Mouse (Mus musculus): ENCODE measurements at regions not wholly inside any gene's neighbourhood (a gene's known extent, or its start where the extent isn't known, plus 50 kb on each side); places are given as distances from the start of the nearest gene placed in this dataset.

GRCm38 (mm10) chr16:93533205-93533604 lies 70.7 kb downstream of the Setd4 start:
- 6% methylated on average over 4 of the region's 4 CpGs for WGBS
- no peaks in the 10 kb centered on the region for H3K4me1 ChIP-seq (ENCODE audit: insufficient read depth, low read depth, low read length)
- no peak for TF ChIP-seq EP300 (IDR thresholded peaks at IDR 0.05)
- no peak for TF ChIP-seq CTCF (IDR thresholded peaks at IDR 0.05)
- no peak overlapping the region; the same call in 1 of the 2 replicates for H3K27ac ChIP-seq (ENCODE audit: low read length)
- H3K9ac ChIP-seq (replicated peaks; ENCODE audit: low read depth): no peak overlapping the region
- no peaks in the 10 kb centered on the region for H3K36me3 ChIP-seq (ENCODE audit: insufficient read depth, low read length)
- no peaks in the 10 kb centered on the region for H3K9me3 ChIP-seq (ENCODE audit: low read length)
- H3K27me3 ChIP-seq (replicated peaks; ENCODE audit: insufficient read depth, low read length): no peaks in the 10 kb centered on the region
- H3K4me2 ChIP-seq (replicated peaks; ENCODE audit: low read depth, low read length): no peak overlapping the region
- no peak overlapping the region for H3K4me3 ChIP-seq (ENCODE audit: low read depth, low read length)
- ATAC-seq (peak; percentile 71), DNase-seq (ENCODE audit: low spot score) (peak; percentile 71)

DNA sequence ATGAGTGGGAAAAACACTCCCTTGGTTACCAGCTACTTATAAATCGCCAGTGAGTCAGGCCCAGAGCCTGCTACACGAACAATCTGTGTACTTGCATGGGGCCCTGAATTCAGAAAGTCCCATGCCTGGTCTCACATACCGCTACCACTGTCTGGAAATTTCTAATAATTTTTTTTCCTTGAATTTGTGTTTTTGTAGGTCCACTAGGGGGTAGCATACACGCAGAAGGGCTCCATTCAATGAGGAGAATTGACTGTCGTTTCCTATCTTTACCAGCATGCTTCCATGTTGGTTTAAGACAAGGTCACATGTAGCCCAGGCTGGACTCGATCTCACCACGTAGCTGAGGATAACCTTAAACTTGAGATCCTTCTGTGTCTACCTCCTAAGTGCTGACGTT lies 71.9 kb downstream of the Setd4 start:
- DNase-seq (ENCODE audit: low spot score): no peak
- no peaks in the 10 kb centered on the region for H3K36me3 ChIP-seq (ENCODE audit: insufficient read depth, low read length)
- H3K4me3 ChIP-seq (ENCODE audit: low read depth, low read length): no peak overlapping the region
- 82% methylated on average over 8 of the region's 8 CpGs for WGBS
- no peak for ATAC-seq
- no peaks in the 10 kb centered on the region for H3K27me3 ChIP-seq (replicated peaks; ENCODE audit: insufficient read depth, low read length)
- no peak overlapping the region for H3K27ac ChIP-seq (ENCODE audit: low read length)
- H3K9ac ChIP-seq (replicated peaks; ENCODE audit: low read depth): no peak overlapping the region
- TF ChIP-seq EP300 (IDR thresholded peaks at IDR 0.05) (no peak), CTCF (IDR thresholded peaks at IDR 0.05) (no peak)
- no peak overlapping the region for H3K4me2 ChIP-seq (replicated peaks; ENCODE audit: low read depth, low read length)
- no peaks in the 10 kb centered on the region for H3K9me3 ChIP-seq (ENCODE audit: low read length)
- no peaks in the 10 kb centered on the region for H3K4me1 ChIP-seq (ENCODE audit: insufficient read depth, low read depth, low read length)

DNA sequence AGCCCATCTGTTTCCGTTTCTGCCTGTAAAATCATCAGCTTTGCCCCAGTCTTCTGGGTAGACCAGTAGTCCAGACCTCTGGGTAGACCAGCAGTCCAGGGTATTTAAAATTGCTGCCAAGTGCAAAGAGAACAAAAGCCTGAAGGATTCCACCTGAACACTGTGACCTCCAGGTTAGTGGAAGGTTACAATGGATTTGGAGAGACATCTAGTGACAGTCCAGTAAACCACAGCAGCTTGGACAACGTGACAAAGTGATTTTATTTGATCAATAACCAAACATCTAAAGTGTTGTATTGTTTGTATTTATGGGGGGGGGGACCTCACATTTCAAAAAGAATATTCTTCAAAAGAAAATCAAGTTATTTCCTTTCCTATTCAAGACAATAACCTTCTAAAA lies 81.4 kb downstream of the Setd4 start:
- Histone ChIP-seq H3K4me1 (ENCODE audit: insufficient read depth, low read depth, low read length) (no peaks in the 10 kb centered on the region), H3K9me3 (ENCODE audit: low read length) (no peaks in the 10 kb centered on the region), H3K36me3 (ENCODE audit: insufficient read depth, low read length) (no peaks in the 10 kb centered on the region), H3K27ac (ENCODE audit: low read length) (no peak overlapping the region), H3K9ac (replicated peaks; ENCODE audit: low read depth) (no peak overlapping the region), H3K4me2 (replicated peaks; ENCODE audit: low read depth, low read length) (no peak overlapping the region), H3K4me3 (ENCODE audit: low read depth, low read length) (no peak overlapping the region), H3K27me3 (replicated peaks; ENCODE audit: insufficient read depth, low read length) (no peaks in the 10 kb centered on the region)
- 68% methylated on average over 2 of the region's 2 CpGs for WGBS
- DNase-seq (ENCODE audit: low spot score): no peak
- no peak for ATAC-seq
- TF ChIP-seq EP300 (IDR thresholded peaks at IDR 0.05) (no peak), CTCF (IDR thresholded peaks at IDR 0.05) (0 out of 2 replicates have a peak, but pooled peaks have one; percentile 9)

DNA sequence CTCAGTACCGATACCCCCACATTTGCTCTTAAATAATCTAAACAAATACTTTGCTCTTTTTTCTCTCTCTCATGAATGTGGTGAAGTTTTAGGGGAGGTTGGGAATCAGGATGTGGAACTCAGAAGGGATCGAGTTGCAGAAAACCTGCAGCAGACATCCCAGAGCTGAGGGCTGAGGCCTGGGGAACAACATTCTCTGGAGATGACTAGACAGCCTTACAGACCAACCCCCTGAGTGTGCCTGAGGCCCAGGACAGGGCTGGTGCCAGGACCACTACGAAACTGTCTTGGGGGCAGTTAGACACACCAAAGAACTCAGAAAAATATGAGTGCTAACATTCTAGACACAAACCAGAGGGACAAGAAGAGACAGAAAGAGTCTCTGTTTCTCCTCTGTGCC lies 83.4 kb downstream of the Setd4 start:
- Histone ChIP-seq H3K27me3 (replicated peaks; ENCODE audit: insufficient read depth, low read length) (no peaks in the 10 kb centered on the region), H3K36me3 (ENCODE audit: insufficient read depth, low read length) (no peaks in the 10 kb centered on the region), H3K9me3 (ENCODE audit: low read length) (no peaks in the 10 kb centered on the region), H3K27ac (ENCODE audit: low read length) (no peak overlapping the region), H3K4me1 (ENCODE audit: insufficient read depth, low read depth, low read length) (no peaks in the 10 kb centered on the region), H3K4me3 (ENCODE audit: low read depth, low read length) (no peak overlapping the region), H3K4me2 (replicated peaks; ENCODE audit: low read depth, low read length) (no peak overlapping the region), H3K9ac (replicated peaks; ENCODE audit: low read depth) (no peak overlapping the region)
- DNase-seq (ENCODE audit: low spot score): no peak
- WGBS: 56% methylated on average over 3 of the region's 3 CpGs
- ATAC-seq: no peak
- TF ChIP-seq EP300 (IDR thresholded peaks at IDR 0.05): no peak
- TF ChIP-seq CTCF (IDR thresholded peaks at IDR 0.05): no peak

DNA sequence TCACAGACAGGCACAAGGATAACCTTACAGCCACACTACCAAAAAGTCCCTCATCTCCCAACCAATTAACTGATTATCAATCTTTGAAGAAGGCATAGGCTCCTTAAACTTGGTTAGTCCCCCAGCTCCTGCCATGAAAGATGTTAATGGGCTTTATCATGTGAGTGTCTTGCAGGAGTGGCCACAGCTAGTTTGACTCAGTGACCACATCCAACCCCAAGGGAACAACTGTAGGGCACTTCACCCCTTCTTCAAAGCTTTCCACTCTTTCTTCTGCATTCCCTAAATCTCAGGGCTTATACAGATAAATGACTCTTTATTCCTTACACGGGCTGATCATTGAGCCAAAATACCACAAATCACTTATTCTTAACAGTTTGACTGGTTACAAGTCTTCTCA lies 85.2 kb downstream of the Setd4 start:
- WGBS: 86% methylated on average over 1 of the region's 1 CpGs

GRCm38 (mm10) chr16:93516793-93517192 lies 87.1 kb downstream of the Setd4 start:
- ATAC-seq (no peak), DNase-seq (ENCODE audit: low spot score) (no peak)
- H3K9me3 ChIP-seq (ENCODE audit: low read length): no peaks in the 10 kb centered on the region
- H3K4me1 ChIP-seq (ENCODE audit: insufficient read depth, low read depth, low read length): no peaks in the 10 kb centered on the region
- no peak for TF ChIP-seq EP300 (IDR thresholded peaks at IDR 0.05)
- no peak for TF ChIP-seq CTCF (IDR thresholded peaks at IDR 0.05)
- H3K9ac ChIP-seq (replicated peaks; ENCODE audit: low read depth): no peak overlapping the region
- no peak overlapping the region for H3K4me3 ChIP-seq (ENCODE audit: low read depth, low read length)
- no peaks in the 10 kb centered on the region for H3K36me3 ChIP-seq (ENCODE audit: insufficient read depth, low read length)
- H3K27ac ChIP-seq (ENCODE audit: low read length): no peak overlapping the region
- H3K4me2 ChIP-seq (replicated peaks; ENCODE audit: low read depth, low read length): no peak overlapping the region
- no peaks in the 10 kb centered on the region for H3K27me3 ChIP-seq (replicated peaks; ENCODE audit: insufficient read depth, low read length)
- 32% methylated on average over 5 of the region's 5 CpGs for WGBS

More for the DNA sequence above, 85.2 kb downstream of the Setd4 start:
- Histone ChIP-seq H3K27ac (ENCODE audit: low read length) (no peak overlapping the region), H3K4me3 (ENCODE audit: low read depth, low read length) (no peak overlapping the region), H3K9me3 (ENCODE audit: low read length) (no peaks in the 10 kb centered on the region), H3K9ac (replicated peaks; ENCODE audit: low read depth) (no peak overlapping the region), H3K4me2 (replicated peaks; ENCODE audit: low read depth, low read length) (no peak overlapping the region), H3K27me3 (replicated peaks; ENCODE audit: insufficient read depth, low read length) (no peaks in the 10 kb centered on the region), H3K36me3 (ENCODE audit: insufficient read depth, low read length) (no peaks in the 10 kb centered on the region), H3K4me1 (ENCODE audit: insufficient read depth, low read depth, low read length) (no peaks in the 10 kb centered on the region)
- DNase-seq (ENCODE audit: low spot score) (no peak), ATAC-seq (no peak)
- TF ChIP-seq CTCF (IDR thresholded peaks at IDR 0.05) (no peak), EP300 (IDR thresholded peaks at IDR 0.05) (no peak)

DNA sequence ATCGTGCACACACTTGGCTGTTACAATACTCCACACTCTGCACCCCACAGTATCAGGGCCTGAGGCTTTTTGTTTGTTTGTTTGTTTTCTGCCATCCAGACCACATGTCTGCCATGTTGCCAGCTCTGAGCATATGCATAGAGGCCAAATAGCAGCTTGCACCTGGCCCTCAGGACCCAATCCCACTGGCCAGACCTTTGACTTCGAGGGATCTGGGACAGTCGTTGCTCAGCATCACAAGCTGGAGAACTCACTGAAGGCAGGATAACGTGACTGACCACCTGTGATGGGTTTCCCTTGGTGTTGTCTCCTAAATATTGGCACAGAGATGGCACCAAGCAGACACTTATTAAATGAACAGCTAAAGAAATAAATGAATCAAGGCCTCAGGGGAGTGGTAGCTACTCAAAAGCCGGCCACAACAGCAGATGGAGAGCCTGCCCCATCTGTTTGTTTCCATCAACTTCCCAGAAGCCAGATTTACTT lies 88.4 kb downstream of the Setd4 start:
- H3K9ac ChIP-seq (replicated peaks; ENCODE audit: low read depth): no peak overlapping the region
- no peaks in the 10 kb centered on the region for H3K36me3 ChIP-seq (ENCODE audit: insufficient read depth, low read length)
- 68% methylated on average over 5 of the region's 5 CpGs for whole genome bisulfite sequencing
- H3K9me3 ChIP-seq (ENCODE audit: low read length): no peaks in the 10 kb centered on the region
- H3K4me2 ChIP-seq (replicated peaks; ENCODE audit: low read depth, low read length): no peak overlapping the region
- H3K4me3 ChIP-seq (ENCODE audit: low read depth, low read length): no peak overlapping the region
- no peaks in the 10 kb centered on the region for H3K4me1 ChIP-seq (ENCODE audit: insufficient read depth, low read depth, low read length)
- no peak for DNase-seq (ENCODE audit: low spot score)
- ATAC-seq: no peak
- H3K27me3 ChIP-seq (replicated peaks; ENCODE audit: insufficient read depth, low read length): no peaks in the 10 kb centered on the region
- no peak overlapping the region for H3K27ac ChIP-seq (ENCODE audit: low read length)
- no peak for TF ChIP-seq EP300 (IDR thresholded peaks at IDR 0.05)
- no peak for TF ChIP-seq CTCF (IDR thresholded peaks at IDR 0.05)

Data from lung, postnatal 0 days (tissue).